Mouse (Mus musculus) natural killer cell, adult 2 months (primary cell): ENCODE results near the gene Tmem251.
A peak's percentile ranks its signal among the peaks of the same experiment; 100 is the strongest.

Source experiments
- DNase-seq, 2 experiments: peaks; one replicate each; pipeline ENCODE4 v3.0.0; 2022; ENCODE audit warnings: low spot score in 2 of 2

The Tmem251 gene

GRCm38 (mm10) chr12:102757055-102757688 is 13.6 kb downstream of the Tmem251 start:
- no peak for DNase-seq

- peak; percentile 91 to 94 for DNase-seq
These were observed 14.3 kb downstream of the Tmem251 start, which contains the start of the genes Gm28051, Gon7 and Ubr7 for GRCm38 (mm10) chr12:102757689-102758402. Gm28051 (minus strand) TSS chr12:102757765. Gon7 (minus strand) TSS chr12:102757803. Ubr7 (plus strand) TSS chr12:102757967.

DNA sequence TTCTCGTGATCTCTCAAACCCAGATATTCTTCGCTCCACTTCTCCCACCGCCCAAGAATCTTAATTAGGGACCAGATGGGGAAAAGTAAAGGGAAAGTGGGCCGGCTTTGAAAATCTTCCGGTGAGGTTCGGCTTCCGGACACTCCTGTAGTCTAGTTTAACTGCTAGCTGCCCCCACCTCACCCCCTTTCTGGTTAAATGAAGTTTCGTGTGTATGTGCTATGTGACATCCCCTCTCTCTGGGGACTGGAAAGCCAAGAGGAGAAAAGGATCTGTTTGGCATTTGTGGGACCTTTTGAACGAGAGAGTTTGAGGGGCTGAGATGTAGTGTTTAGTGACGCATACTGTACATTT is 14.8 kb downstream of the Tmem251 start, which contains the start of gene Gm20604:
Gm20604 (minus strand) TSS at position 270 of the 354 bp plus-strand sequence.
- DNase-seq: peak in 1 of 2 experiments; percentile 12

DNA sequence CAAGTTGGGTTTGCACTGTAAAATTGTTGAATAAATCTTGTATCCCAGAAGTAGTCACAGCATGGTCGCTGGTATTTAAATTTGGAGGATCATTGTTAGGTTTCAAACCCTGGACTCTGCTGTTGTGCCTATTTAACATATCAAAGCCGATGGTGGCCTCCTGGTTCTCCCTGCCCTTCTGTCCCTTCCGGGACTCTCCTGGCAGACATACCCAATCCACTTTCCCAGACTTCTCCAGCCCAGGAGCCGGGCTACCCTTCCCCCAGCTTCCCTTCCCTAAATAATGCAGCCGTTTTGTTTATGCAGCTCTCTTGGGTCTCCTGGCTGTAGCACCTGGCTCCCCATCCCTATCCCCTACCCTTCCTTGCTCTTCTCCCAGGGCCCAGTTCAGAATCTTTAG is 15.4 kb downstream of the Tmem251 start:
- no peak for DNase-seq

GRCm38 (mm10) chr12:102761668-102762067 is 18.1 kb downstream of the Tmem251 start:
- DNase-seq: no peak

- DNase-seq: no peak
These were observed 20.1 kb downstream of the Tmem251 start for GRCm38 (mm10) chr12:102763696-102764095.

- peak in 1 of 2 experiments; percentile 16 for DNase-seq
These were observed 25.4 kb downstream of the Tmem251 start for GRCm38 (mm10) chr12:102769000-102769399.

DNA sequence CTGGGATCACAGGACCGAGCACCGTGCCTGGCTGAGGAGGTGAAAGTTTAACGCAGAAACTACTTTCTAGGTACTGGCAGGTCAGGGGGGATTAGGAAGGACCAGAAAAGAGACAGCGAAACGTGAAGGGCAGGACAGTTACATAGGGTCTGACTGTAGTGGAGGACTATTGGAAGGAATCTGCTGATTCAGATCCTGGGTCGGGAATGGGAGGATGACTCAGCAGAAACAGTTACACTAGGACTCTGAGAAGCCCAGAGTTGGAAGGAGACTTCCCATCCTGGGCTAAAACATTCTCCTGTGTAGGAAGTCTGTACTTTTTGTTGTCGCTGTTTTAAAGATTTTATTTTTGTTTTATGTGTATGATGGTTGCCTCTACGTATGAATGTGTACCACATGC is 28.0 kb downstream of the Tmem251 start:
- no peak for DNase-seq

DNA sequence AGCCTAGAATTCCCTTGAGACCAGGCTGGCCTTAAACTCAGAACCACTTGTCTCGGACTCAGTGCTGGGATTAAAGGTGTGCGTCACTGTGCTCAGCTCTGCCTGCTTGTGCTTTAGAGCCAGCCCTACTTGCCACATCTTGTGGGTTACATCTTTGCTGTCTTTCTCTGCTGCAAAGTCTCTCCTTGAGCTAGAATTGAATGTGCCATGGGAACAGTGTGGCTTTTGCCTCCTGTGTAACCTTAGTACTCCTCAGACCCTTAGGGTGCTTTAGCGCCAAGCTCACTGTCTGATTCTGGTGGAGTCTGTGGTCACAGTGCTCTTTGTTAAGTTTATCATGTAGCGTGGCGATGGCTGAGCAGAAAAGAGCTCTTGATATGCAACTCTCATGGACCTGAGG is 29.1 kb downstream of the Tmem251 start:
- no peak for DNase-seq

DNA sequence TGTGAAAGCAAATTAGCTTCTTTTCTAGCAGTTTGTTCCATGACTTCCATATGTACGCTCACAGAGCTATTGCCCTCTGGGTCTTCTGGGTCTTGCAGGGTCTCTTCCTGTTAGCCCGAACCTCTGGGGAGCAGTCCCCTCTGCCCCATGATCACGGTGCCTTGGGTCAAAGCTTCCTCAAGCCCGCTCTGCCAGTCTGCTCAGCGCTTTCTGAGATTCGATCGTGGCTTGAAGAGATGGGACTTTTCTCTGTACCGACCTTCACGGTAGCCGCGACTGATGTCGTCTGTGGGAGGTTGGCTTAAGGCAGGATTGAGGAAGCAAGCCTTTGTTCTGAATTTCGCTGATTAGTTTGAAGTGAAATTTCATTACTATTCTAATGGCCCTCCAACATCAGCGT is 32.5 kb downstream of the Tmem251 start:
- no peak for DNase-seq

DNA sequence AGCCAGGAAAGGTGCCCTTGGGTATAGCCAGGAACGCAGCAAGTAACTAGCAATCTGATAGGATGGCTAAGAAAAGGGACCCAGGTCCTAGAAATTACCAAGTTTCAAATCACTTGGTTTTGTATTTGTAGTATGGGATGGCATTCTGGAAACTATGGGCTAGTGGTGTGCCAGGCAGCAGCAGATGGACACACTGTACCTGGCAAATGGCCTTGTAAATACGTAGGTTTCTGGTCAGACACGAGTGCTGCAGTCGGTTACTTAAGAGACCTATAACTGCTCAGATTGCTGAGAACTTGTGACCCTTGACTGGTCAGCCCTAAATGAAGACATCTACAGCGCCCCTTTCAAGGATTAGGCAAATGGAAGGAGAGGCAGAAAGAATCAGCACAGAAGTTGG is 34.6 kb downstream of the Tmem251 start:
- no peak for DNase-seq

GRCm38 (mm10) chr12:102779452-102779851 is 35.9 kb downstream of the Tmem251 start:
- DNase-seq: peak in 1 of 2 experiments; percentile 9

GRCm38 (mm10) chr12:102782841-102783240 is 39.3 kb downstream of the Tmem251 start:
- no peak for DNase-seq

- DNase-seq: no peak
These were observed 41.5 kb downstream of the Tmem251 start for GRCm38 (mm10) chr12:102784899-102785592.

GRCm38 (mm10) chr12:102785593-102785985 is 42.0 kb downstream of the Tmem251 start:
- DNase-seq: no peak

DNA sequence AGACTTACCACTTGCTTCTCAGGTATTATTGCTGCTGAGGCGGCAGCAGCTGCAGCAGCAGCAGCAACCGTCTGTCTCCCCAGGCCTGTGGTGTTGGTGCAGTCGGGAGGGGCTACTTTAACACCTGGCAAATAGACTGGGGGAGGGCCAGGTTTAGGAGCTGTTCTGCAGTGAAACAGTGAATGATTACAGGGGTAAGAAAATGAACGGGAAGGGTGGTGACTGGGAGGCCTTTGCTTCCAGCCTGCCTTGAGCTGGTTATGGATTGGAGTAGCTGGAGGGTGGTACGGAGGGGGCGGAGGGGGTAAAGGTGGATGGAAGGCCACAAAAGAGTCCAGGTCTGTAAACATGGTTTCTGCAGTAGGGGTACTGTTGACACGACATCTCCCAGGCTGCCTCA is 44.4 kb downstream of the Tmem251 start:
- no peak for DNase-seq
